ENCODE assay signal across 7 mouse cellular contexts in the genomic region with DNA sequence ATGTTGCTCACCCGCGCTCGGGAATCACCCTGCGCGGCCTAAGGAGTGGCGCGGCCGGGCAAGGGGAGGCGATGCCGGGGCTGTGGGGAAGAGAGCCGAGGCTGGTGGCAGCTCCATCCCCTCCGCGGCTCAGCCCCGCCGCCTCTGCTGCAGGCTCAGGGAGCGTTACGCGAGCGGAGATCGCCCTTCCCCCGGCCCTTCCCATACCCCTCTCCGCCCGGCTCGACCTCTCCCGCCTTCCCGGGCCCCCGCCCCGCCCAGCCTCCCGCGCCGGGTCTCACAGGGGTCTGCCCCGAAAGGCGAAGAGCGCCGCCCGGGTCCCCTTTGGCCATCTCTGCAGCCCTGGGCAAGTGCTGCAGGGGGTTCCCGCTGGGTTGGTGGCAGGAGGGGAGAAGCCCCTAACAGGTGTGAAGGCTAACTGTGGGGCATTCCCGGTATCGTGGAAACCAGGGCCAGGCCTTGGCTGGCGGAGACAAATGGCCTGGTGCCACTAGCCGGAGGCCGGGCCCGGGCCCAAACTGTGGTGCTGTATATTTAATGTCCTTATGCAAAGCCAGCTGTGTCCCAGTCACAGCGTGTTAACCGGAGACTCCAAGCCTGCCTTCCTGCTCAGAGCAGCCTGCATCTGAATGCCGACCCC. TPM values are rescaled to one million over a fixed set of nuclear protein-coding genes. Genes with fewer than 3 reads are reported as not detected.
DNase-seq lines count a peak whose midpoint lies in the region; ATAC-seq and TF ChIP-seq lines count a peak whose summit lies in the region.

Gene Tmem229a (minus strand): TSS at position 352 of the 640 bp plus-strand sequence.

- no peaks in the 10 kb centered on the region for H3K4me1 ChIP-seq in bone marrow macrophage, adult 2 months (ENCODE audit: control insufficient read depth, insufficient read depth, low read length)
- H3K4me1 ChIP-seq in cortical plate, adult 2 months (ENCODE audit: control insufficient read depth, insufficient read depth, low read length) = peaks cover 2% of the 10 kb centered on the region; the same call in 1 of the 2 replicates
- H3K4me1 ChIP-seq in intestine, embryonic 16.5 days (ENCODE audit: control insufficient read depth, insufficient read depth, low read length) = no peaks in the 10 kb centered on the region
- H3K4me1 ChIP-seq in midbrain, embryonic 13.5 days (replicated peaks) = peaks cover 5% of the 10 kb centered on the region

- H3K4me3 ChIP-seq in bone marrow macrophage, adult 2 months (ENCODE audit: insufficient read depth, low read length) = peak within 1 kb of the TSS; percentile 15
- H3K4me3 ChIP-seq in cortical plate, adult 2 months (ENCODE audit: insufficient read depth, low read length) = peak within 1 kb of the TSS; percentile 90
- peak within 1 kb of the TSS; percentile 67 for H3K4me3 ChIP-seq in intestine, embryonic 16.5 days (ENCODE audit: low read length)
- peak within 1 kb of the TSS; percentile 68 for H3K4me3 ChIP-seq in midbrain, embryonic 13.5 days (replicated peaks)

- ATAC-seq in intestine, embryonic 16.5 days = peak; percentile 80
- ATAC-seq in midbrain, embryonic 13.5 days = peak; percentile 91

- intact Hi-C loops in left cerebral cortex, postnatal 10 days (cut with DNase I) = no loop called here

- H3K36me3 ChIP-seq in intestine, embryonic 16.5 days (ENCODE audit: control insufficient read depth, insufficient read depth, low read length) = no peaks in the 10 kb centered on the region
- H3K36me3 ChIP-seq in midbrain, embryonic 13.5 days = no peaks in the 10 kb centered on the region

- no peak for TF ChIP-seq CTCF in bone marrow macrophage, adult 2 months (IDR thresholded peaks at IDR 0.05; ENCODE audit: low read depth, low read length)
- TF ChIP-seq CTCF in cortical plate, adult 2 months (IDR thresholded peaks at IDR 0.05; ENCODE audit: extremely low read depth, insufficient read depth, low read length) = no peak

- DNase-seq in gastrocnemius, postnatal 25 days = peak; percentile 34
- DNase-seq in left cerebral cortex, postnatal 10 days (ENCODE audit: extremely low spot score in 1 of 2, low spot score in 2 of 2) = peak; percentile 76 to 79
- DNase-seq in telencephalon, adult 2 months (ENCODE audit: low read depth, low spot score) = peak; percentile 60

- H3K4me2 ChIP-seq in intestine, embryonic 16.5 days (ENCODE audit: low read depth, low read length) = peak within 1 kb of the TSS; percentile 100
- peak within 1 kb of the TSS; percentile 90 for H3K4me2 ChIP-seq in midbrain, embryonic 13.5 days (replicated peaks)

- peaks cover 7% of the 10 kb centered on the region; the same call in 1 of the 2 replicates for H3K27me3 ChIP-seq in intestine, embryonic 16.5 days (replicated peaks; ENCODE audit: control insufficient read depth, insufficient read depth, low read length)
- H3K27me3 ChIP-seq in midbrain, embryonic 13.5 days = peaks cover 7% of the 10 kb centered on the region; the same call in 1 of the 2 replicates

- no peak within 1 kb of the TSS for H3K27ac ChIP-seq in bone marrow macrophage, adult 2 months (ENCODE audit: insufficient read depth, low read depth, low read length)
- peak within 1 kb of the TSS; percentile 100 for H3K27ac ChIP-seq in cortical plate, adult 2 months (ENCODE audit: insufficient read depth, low read length)
- H3K27ac ChIP-seq in intestine, embryonic 16.5 days (ENCODE audit: low read length) = no peak within 1 kb of the TSS
- H3K27ac ChIP-seq in midbrain, embryonic 13.5 days = peak within 1 kb of the TSS; percentile 93

- H3K9me3 ChIP-seq in intestine, embryonic 16.5 days (ENCODE audit: control insufficient read depth, low read length) = no peaks in the 10 kb centered on the region
- H3K9me3 ChIP-seq in midbrain, embryonic 13.5 days = no peaks in the 10 kb centered on the region

- peak within 1 kb of the TSS; percentile 70 for H3K9ac ChIP-seq in intestine, embryonic 16.5 days (ENCODE audit: low read depth, low read length)
- H3K9ac ChIP-seq in midbrain, embryonic 13.5 days (replicated peaks) = peak within 1 kb of the TSS; percentile 84

- TF ChIP-seq POLR2A in bone marrow macrophage, adult 2 months (IDR thresholded peaks at IDR 0.05; ENCODE audit: borderline replicate concordance, low read depth, low read length) = no peak
- TF ChIP-seq POLR2A in cortical plate, adult 2 months (IDR thresholded peaks at IDR 0.05; ENCODE audit: extremely low read depth, insufficient read depth, low read length) = peak; percentile 47; the same call in 1 of the 2 replicates

- 2% methylated on average over 31 of the region's 46 CpGs for WGBS in intestine, embryonic 16.5 days
- WGBS in midbrain, embryonic 13.5 days = under 1% methylated on average over 46 of the region's 46 CpGs

RNA-seq across cellular contexts. Expression of gene Tmem229a, which starts in this region (rescaled TPM):
- not detected in 2 replicates for polyA plus RNA-seq in bone marrow macrophage, adult 2 months (2012; ENCODE audit: insufficient read depth, insufficient read length, missing spikeins)
- polyA plus RNA-seq in cortical plate, adult 2 months (2012; rRNA removed) = 32.7 and 34.5 TPM in 2 replicates
- total RNA-seq in gastrocnemius, postnatal 25 days (2021) = under 1 TPM; 0.10 to 0.16 TPM
- 0.82 and 0.98 TPM in 2 replicates for polyA plus RNA-seq in intestine, embryonic 16.5 days (2015; fragmentation: Nextera tagmentation; extraction: Ambion mirVana)
- total RNA-seq in left cerebral cortex, postnatal 10 days (2021) = 10 to 100 TPM; 34.9 to 35.0 TPM
- 1.6 and 2.1 TPM in 2 replicates for polyA plus RNA-seq in midbrain, embryonic 13.5 days (2015; fragmentation: Nextera tagmentation; extraction: Ambion mirVana)

Comparison
In these comparisons a context has a peak if more than half of its experiments do, and no peak if none do; other contexts are left out.
1. RNA of gene Tmem229a (total RNA-seq): 34.9 to 35.0 TPM in left cerebral cortex, postnatal 10 days; 0.10 to 0.16 TPM in gastrocnemius, postnatal 25 days; every median in the first group is over 10 times any median in the second.
2. RNA of gene Tmem229a (polyA plus RNA-seq): 32.7 to 34.5 TPM in cortical plate, adult 2 months; 1.6 to 2.1 TPM in midbrain, embryonic 13.5 days, 0.82 to 0.98 TPM in intestine, embryonic 16.5 days and not detected in bone marrow macrophage, adult 2 months; every median in the first group is over 10 times any median in the second.
3. Peak in DNase-seq in gastrocnemius, postnatal 25 days; RNA of the gene not detected or under 1 TPM.
4. Peak in ATAC-seq, H3K4me3 ChIP-seq, H3K9ac ChIP-seq and H3K4me2 ChIP-seq in intestine, embryonic 16.5 days; RNA of the gene not detected or under 1 TPM.
5. H3K27ac ChIP-seq: peak in cortical plate, adult 2 months (single experiment) and midbrain, embryonic 13.5 days (single experiment); none in bone marrow macrophage, adult 2 months (single experiment) and intestine, embryonic 16.5 days (single experiment).
6. H3K4me3 ChIP-seq: peak in every context shown above with its lines; median percentile 90 in cortical plate, adult 2 months; 68 in midbrain, embryonic 13.5 days; 67 in intestine, embryonic 16.5 days; 15 in bone marrow macrophage, adult 2 months.
7. Peak in every context shown above with its lines, with median percentiles within 50 percentile points of each other: DNase-seq.